Mouse (Mus musculus): Measurements from ENCODE around the gene H2-DMb1.

DNA sequence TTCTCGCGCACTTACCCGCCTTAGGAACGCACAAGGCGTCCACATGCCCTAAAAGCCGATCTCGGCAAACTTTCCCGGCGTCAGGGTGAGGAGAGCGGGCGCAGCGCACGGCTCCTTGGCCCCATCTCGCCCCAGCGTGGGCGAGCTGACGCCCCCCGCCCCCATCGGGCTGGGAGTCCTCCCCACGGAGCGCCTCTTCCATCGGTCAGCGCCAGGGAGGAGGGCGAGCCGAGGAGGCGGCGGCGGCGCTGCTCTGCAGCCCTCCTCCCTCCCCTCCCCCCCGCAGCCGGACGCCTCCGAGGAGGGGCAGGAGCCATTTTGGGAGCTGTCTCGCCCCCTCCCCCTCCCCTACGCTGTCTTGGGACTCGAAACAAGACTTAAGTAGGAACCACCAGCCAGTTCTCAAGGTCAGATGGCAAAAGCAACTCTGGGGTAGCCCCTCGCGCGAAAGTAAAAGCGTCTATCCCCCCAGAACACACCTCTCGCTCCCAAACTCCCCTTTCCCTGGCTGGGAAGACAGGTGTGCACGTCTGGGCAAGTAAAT is 32.6 kb upstream of the H2-DMb1 start:
- TF ChIP-seq CTCF (IDR thresholded peaks at IDR 0.05; ENCODE audit: control insufficient read depth, insufficient read depth, insufficient read length) (no peak), USF1 (IDR thresholded peaks at IDR 0.05; ENCODE audit: low read depth) (no peak)

All from C2C12 (cell line).